Comparison of ENCODE assay signal across 36 mouse cellular contexts in the genomic region with DNA sequence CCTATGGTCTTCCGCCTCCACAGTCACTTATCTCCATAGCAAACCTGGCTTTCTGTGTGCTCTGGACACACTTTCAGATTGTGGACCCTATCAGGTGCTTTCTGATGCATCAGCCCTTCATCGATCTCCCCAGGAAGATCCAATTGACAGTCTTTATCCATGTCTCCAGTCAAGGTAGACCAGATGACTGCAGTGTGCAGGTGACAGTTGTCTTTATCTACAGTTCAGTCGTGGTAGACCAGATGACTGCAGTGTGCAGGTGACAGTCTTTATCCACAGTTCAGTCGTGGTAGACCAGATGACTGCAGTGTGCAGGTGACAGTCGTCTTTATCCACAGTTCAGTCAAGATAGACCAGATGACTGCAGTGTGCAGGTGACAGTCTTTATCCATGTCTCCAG.
"Had no signal": no experiment of that assay in that cellular context is flagged by ENCODE, and none has a peak within 500 bp of the region (broad histone marks: within the 10 kb centered on the region; RNA-seq: fewer than 3 reads in every experiment).

No protein-coding gene starts in this region.

- H3K27ac ChIP-seq: heart, embryonic 10.5 days; heart, embryonic 13.5 days; heart, embryonic 15.5 days; hindbrain, embryonic 10.5 days; hindbrain, embryonic 12.5 days; hindbrain, embryonic 13.5 days; hindbrain, embryonic 14.5 days; hindbrain, embryonic 15.5 days; hindbrain, postnatal 0 days; intestine, embryonic 15.5 days; kidney, embryonic 15.5 days; kidney, postnatal 0 days; layer of hippocampus, adult 2 months; left cerebral cortex, adult 2 months had no signal

- H3K4me2 ChIP-seq: heart, embryonic 11.5 days; heart, embryonic 12.5 days; heart, embryonic 13.5 days; heart, embryonic 15.5 days; hindbrain, embryonic 12.5 days; hindbrain, embryonic 13.5 days; hindbrain, embryonic 14.5 days; hindbrain, embryonic 15.5 days; intestine, embryonic 15.5 days; kidney, embryonic 15.5 days had no signal

- H3K4me3 ChIP-seq: heart, embryonic 10.5 days; heart, embryonic 12.5 days; heart, embryonic 13.5 days; heart, embryonic 15.5 days; hindbrain, embryonic 10.5 days; hindbrain, embryonic 12.5 days; hindbrain, embryonic 13.5 days; hindbrain, embryonic 15.5 days; intestine, embryonic 15.5 days; kidney, embryonic 15.5 days; layer of hippocampus, adult 2 months; left cerebral cortex, adult 2 months had no signal

- H3K9me3 ChIP-seq: hindbrain, embryonic 15.5 days; intestine, embryonic 15.5 days had no signal

- DNase-seq: heart, postnatal 10 days; heart, postnatal 14 days; heart, postnatal 36 days; heart, postnatal 4 days; kidney, adult 11 months; kidney, adult 18-20 months; kidney, adult 2 months; kidney, adult 8-10 months; kidney, adult 9 months; kidney, postnatal 10 days; kidney, postnatal 14 days; kidney, postnatal 25 days; kidney, postnatal 36 days; kidney, postnatal 4 days; layer of hippocampus, adult 9-11 months; layer of hippocampus, postnatal 36 days had no signal

- ATAC-seq: hindbrain, embryonic 16.5 days; hindbrain, postnatal 0 days; inflammation-experienced regulatory T-cells, adult 6 months; intestine, embryonic 15.5 days; intestine, embryonic 16.5 days; intestine, postnatal 0 days had no signal

- H3K4me1 ChIP-seq: heart, embryonic 10.5 days; heart, embryonic 12.5 days; heart, embryonic 13.5 days; heart, embryonic 15.5 days; intestine, embryonic 15.5 days had no signal

- H3K27me3 ChIP-seq: heart, embryonic 12.5 days; heart, embryonic 13.5 days; heart, embryonic 15.5 days; hindbrain, embryonic 12.5 days; hindbrain, embryonic 13.5 days; hindbrain, embryonic 15.5 days; intestine, embryonic 15.5 days; kidney, embryonic 15.5 days had no signal

- H3K9ac ChIP-seq: heart, embryonic 12.5 days; heart, embryonic 13.5 days; heart, embryonic 15.5 days; hindbrain, embryonic 12.5 days; hindbrain, embryonic 13.5 days; hindbrain, embryonic 14.5 days; hindbrain, embryonic 15.5 days; intestine, embryonic 15.5 days; kidney, embryonic 15.5 days had no signal

- H3K36me3 ChIP-seq: heart, embryonic 12.5 days; heart, embryonic 15.5 days; hindbrain, embryonic 15.5 days; intestine, embryonic 15.5 days had no signal
